Mouse (Mus musculus): ENCODE data around the gene Tmem260. TPM values are rescaled to one million over a fixed set of nuclear protein-coding genes. Genes with fewer than 3 reads are reported as not detected.
"Not testable (repeated sequence)": the region's sequence is repeated elsewhere in the genome, so short reads cannot be mapped to it uniquely, and the experiment has no call there.

The Tmem260 gene
- polyA plus RNA-seq (2017; shearing (Covaris generic)), result 10 to 100 TPM in 2 of 3 experiments, 1 to 10 TPM in 1; 8.7 to 18.2 (median 17.1) TPM

GRCm38 (mm10) chr14:48445984-48446683 lies at the start of gene Tmem260:
Tmem260 (plus strand) TSS chr14:48446124.
- peak; percentile 89 for ATAC-seq

DNA sequence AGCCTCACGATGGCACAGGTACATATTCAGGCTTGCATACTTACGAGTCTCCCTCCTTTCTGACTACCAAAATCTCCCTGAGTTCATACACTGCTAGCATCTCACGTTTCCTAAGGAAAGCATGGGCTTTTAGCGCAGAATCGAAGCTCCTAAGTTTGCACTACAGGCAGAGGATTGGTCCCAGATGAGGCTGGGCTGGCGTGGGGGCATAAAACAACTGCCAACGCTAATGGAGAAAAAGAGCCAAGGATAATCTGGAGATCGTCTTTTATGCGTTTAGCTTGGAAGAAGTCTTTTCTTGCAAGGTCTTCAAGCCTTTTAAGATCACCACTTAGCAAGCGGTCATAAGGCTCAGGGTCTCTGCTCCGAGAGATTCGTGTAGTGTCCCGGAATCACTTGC lies 39.8 kb upstream of the Tmem260 start:
- ATAC-seq, result no peak

GRCm38 (mm10) chr14:48417064-48417463 lies 28.9 kb upstream of the Tmem260 start:
- no peak for ATAC-seq

DNA sequence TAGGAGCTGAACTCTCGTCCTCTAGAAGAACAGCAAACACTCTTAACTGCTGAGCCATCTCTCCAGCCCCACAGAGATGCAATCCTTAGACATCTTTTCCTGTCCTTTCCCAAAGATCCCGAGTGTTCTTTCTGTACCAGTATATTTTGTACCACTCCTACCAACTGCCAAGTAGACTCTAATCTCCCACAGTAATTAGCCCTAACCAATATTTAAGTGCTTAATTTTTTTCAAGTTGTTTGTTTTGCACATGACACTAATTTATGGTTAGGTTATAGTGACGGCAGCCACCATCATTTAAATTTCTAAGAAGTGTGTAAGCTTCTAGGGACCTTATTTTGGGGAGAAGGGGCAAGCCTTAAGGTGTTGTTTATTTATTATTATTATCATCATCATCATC lies 27.7 kb upstream of the Tmem260 start:
- no peak for ATAC-seq

- ATAC-seq, result no peak
Measured at GRCm38 (mm10) chr14:48418672-48419071, 27.3 kb upstream of the Tmem260 start.

GRCm38 (mm10) chr14:48421476-48421875 lies 24.4 kb upstream of the Tmem260 start:
- ATAC-seq, result peak; percentile 14

DNA sequence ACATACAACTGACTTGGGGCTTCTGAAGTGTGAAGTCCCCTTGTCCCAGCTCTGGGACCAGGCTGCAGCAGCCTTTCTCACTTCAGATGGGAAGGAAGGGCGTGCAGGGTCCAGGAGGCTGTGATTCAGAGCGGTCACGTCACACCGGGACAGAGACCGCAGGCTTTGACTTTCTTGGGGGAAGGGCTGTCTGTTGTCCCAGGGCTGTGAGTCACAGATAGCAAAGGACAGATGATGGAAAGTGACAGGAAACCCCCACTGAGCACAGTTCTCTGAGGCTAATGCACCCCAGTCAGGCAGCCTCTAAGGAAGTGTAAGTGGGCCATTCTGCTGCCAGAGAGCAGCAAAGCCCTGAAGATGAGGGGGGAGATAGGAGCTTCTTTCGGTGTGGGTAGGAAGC lies 23.9 kb upstream of the Tmem260 start:
- ATAC-seq, result peak; percentile 95

GRCm38 (mm10) chr14:48422436-48422835 lies 23.5 kb upstream of the Tmem260 start:
- no peak for ATAC-seq

DNA sequence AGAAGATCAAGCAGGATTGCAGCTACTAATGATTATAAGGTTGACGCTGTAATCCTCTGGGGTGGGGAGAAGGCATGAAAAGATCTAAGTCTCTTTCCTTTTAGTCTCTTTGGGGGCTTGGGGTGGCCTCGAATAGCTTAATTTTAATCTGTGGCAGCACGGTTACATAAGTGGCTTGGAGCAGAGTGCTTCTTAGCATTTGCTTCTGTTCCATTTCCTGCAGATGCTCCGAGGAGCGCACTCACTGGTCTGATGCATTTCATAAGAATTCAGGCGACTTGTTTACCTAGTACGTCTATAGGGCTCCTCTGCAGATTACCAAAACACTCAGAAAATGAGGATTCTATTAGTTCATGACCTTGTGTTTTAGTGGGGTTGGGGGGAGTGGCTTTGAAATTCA lies 23.0 kb upstream of the Tmem260 start:
- ATAC-seq, result no peak

DNA sequence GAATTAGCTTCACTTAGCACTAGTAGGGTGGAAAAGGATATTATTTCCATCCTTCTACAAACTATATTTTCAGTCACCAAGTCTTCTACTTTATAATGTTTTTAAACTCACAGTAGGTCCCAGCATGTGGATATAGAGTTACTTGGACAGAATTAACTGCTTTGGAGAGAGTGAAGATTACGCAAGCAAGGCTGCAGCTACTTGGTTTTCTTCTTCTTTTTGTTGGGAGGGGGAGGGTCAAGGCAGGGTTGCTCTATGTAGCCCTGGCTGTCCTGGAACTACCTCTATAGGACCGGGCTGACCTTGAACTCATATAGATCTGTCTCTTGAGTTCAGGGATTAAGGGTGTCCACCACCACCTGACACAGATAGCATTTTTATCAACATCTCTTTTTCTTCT lies 13.9 kb upstream of the Tmem260 start:
- no peak for ATAC-seq

DNA sequence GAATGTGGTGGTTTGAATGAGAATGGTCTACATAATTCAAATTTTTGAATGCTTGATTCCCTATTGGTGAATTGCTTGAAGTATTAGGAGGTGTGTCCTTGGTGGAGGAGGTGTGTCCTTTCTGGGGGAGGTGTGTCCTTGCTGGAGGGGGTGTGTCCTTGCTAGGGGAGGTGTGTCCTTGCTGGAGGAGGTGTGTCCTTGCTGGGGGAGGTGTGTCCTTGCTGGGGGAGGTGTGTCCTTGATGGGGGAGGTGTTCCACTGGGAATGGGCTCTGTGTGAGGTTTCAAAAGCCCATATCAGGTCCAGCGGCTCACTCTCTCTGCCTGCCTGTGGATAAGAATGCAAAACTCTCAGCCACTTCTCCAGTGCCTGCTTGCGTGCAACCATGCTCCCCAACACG lies 2.1 kb upstream of the Tmem260 start:
- ATAC-seq, result no peak

GRCm38 (mm10) chr14:48451966-48452407 lies 6.1 kb downstream of the Tmem260 start:
- no peak for ATAC-seq

DNA sequence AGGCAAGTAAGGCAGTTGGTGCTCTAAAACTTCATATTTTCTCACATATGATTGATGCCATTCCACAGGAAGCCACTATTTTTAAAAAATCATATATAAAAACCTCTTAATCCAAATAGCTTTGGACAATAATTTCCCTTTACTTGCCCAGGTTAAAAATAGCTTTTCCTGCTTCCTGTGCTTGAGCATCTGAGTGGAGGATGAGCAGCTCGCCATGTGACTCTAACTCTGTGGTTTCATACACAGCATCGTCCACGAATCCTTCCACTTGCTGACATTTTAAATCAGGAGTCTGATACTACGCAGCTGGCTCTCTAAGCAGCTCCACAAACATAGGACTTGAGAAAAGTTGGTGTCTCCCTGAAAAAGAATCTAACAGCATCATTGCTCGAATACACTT lies 7.5 kb downstream of the Tmem260 start:
- no peak for ATAC-seq

GRCm38 (mm10) chr14:48456305-48457092 lies 10.6 kb downstream of the Tmem260 start:
- ATAC-seq, result no peak

GRCm38 (mm10) chr14:48457288-48457938 lies 11.5 kb downstream of the Tmem260 start:
- ATAC-seq, result no peak

DNA sequence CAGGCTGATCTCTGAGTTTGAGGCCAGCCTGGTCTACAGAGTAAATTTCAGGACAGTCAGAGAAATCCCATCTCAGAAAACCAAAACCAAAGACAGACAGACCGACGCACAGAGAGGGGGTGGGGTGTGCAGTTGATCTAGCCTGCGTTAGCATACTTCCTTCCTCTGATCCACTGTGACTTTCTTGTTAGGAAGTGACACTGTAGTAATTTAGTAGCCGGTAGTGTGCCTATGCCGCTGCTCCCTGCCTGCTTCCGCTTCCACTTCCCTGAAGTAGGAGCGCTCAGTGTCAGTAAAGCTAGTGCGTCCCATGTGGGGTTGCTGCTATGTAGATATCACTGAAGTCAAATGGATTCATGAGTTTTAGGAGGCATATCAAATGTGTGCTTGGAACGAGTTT lies 13.0 kb downstream of the Tmem260 start:
- no peak for ATAC-seq

GRCm38 (mm10) chr14:48468339-48468738 lies 22.4 kb downstream of the Tmem260 start:
- ATAC-seq, result no peak

DNA sequence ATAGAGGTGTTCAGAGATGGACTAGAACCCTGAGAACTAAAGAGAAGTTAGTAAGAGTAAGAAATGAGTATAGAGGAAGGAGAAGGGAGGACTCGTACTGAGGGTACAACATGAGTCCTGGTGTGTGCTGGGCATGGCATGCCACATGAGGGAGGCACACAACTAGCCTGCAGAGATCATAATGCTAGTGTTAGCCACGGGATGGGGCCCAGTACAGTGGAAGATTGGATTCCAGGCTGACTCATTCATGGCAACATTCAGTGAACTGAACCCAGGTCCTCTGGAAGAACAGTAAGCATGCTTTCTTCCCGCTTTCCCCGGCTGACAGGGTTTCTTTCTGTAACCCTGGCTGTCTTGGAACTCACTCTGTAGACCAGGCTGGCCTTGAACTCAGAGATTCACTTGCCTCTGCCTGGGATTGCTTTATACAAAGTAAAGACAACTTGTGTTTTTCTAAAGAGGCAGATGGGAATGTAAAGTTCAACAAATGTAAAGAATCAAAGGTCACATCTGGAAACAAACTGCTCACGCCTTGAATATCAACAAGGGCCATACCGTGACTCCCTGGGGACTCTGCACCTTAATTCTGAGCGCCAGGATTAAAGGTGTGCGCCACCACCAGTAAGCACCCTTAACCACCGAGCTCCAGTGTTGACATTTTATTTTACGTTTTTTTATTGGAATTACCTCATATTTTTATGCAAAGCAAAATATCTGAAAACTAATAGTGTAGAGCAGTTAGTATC lies 25.0 kb downstream of the Tmem260 start:
- ATAC-seq, result no peak

GRCm38 (mm10) chr14:48472179-48472578 lies 26.3 kb downstream of the Tmem260 start:
- ATAC-seq, result no peak

- no peak for ATAC-seq
Measured at GRCm38 (mm10) chr14:48475370-48475769, 29.4 kb downstream of the Tmem260 start.

DNA sequence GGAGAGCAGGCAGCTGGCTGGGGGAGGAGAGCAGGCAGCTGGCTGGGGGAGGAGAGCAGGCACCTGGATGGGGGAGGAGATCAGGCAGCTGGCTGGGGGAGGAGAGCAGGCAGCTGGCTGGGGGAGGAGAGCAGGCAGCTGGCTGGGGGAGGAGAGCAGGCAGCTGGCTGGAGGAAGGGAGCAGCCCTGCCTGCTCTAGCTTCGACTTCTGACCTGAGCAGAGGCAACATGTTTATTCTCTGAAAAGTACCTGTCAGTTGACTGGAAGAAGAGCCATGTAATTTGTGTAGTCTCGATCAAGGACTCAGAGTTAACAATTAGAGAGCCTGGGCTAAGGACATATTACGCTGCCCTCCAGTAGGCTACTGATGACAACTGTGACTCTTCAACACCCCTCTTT lies 29.9 kb downstream of the Tmem260 start:
- not testable (repeated sequence) for ATAC-seq

DNA sequence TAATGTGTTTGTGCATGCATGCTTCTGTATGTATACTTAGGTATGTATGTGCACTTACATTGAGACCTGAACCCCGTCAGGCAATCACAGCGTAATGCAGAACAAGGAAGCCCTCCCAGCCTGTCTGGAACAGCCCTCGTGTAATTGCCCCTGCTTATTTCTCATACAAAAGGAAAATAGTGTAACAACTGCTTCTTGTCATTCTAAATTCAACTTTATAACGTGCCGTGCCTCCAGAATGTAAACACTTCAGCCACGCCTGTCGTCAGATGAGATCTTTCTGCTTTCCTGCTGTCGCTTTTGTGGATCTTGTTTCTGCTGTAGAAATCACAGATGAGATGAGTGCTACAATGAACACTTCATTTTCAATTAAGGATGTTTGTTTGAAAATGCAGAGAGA lies 30.4 kb downstream of the Tmem260 start:
- no peak for ATAC-seq

DNA sequence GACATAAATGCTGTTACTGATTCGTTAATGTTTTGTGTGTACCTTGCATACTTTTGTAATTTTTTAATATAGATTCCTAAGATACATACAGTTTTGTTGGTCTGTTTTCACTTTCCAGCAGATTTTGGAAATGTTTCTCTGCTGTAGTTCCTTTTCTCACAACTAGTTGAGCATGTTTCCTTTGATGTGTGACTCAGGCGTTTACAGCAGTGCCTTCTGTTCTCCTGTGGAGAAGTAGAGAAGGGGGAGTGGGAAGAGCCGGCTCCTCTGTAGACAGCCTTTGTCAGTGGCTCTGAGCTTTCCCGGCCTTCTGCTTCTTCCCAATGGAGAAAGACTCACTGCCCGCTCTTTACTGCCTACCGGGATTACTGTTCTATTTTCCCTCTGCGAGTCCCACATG lies 35.7 kb downstream of the Tmem260 start:
- ATAC-seq, result no peak
